Mouse (Mus musculus) embryonic fibroblast, embryonic 13.5 days (primary cell): ENCODE measurements around the gene Olfr986.

ENCODE experiments used
- CTCF ChIP-seq: IDR thresholded peaks from 2 replicates; pipeline ENCODE4 v1.5.1; 2011; ENCODE audit warnings: mild to moderate bottlenecking, control low read depth, low read length, moderate library complexity, borderline replicate concordance; ENCODE audit not compliant: insufficient read depth
- POLR2A ChIP-seq: IDR thresholded peaks from 2 replicates; pipeline ENCODE4 v1.6.1; 2011; ENCODE audit warnings: low read depth, mild to moderate bottlenecking, control low read depth, low read length, moderate library complexity

GRCm38 (mm10) chr9:40180620-40181019 lies at the start of gene Olfr986:
- TF ChIP-seq CTCF (no peak), POLR2A (no peak)
